Comparison of ENCODE assay signal across 13 mouse cellular contexts in the genomic region with DNA sequence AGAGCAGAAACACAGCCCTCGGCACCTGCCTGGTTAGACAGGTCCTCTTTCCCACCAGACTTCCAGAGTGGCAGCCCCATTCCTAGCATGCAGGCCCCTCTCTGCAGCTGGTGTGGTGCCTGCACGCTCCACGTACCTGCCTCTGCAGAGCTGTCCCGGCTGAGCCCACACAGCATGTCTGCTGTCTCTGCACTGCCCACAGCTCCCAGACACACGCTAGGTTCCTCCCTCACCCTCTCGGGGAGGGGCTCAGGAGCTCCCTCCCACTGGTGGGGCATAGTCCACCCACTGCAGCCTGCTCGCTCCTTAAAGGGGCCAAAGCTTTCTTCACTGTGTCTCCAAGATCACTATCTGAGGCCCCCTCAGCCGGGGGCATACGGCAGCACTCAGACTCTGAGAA. TPM values are rescaled to one million over a fixed set of nuclear protein-coding genes. Genes with fewer than 3 reads are reported as not detected.
A peak's percentile ranks its signal among the peaks of the same experiment; 100 is the strongest.
DNase-seq lines count a peak whose midpoint lies in the region; ATAC-seq and TF ChIP-seq lines count a peak whose summit lies in the region.
"Had no signal": no experiment of that assay in that cellular context is flagged by ENCODE, and none has a peak within 500 bp of the region (broad histone marks: within the 10 kb centered on the region; RNA-seq: fewer than 3 reads in every experiment).

No protein-coding gene starts in this region.

- H3K4me3 ChIP-seq in limb, embryonic 13.5 days, result no peak overlapping the region
- H3K4me3 ChIP-seq in limb, embryonic 10.5 days, result no peak overlapping the region
- H3K4me3 ChIP-seq in stomach, postnatal 0 days (ENCODE audit: low read depth, low read length), result no peak overlapping the region
- H3K4me3 ChIP-seq: layer of hippocampus, adult 2 months; liver, embryonic 12.5 days; megakaryocyte, embryonic 14.5 days had no signal

- no peaks in the 10 kb centered on the region for H3K36me3 ChIP-seq in limb, embryonic 13.5 days
- no peaks in the 10 kb centered on the region for H3K36me3 ChIP-seq in limb, embryonic 10.5 days
- H3K36me3 ChIP-seq in stomach, postnatal 0 days (ENCODE audit: control insufficient read depth, insufficient read depth, low read length), result no peaks in the 10 kb centered on the region
- H3K36me3 ChIP-seq: liver, embryonic 12.5 days had no signal

- H3K27me3 ChIP-seq in limb, embryonic 13.5 days, result no peaks in the 10 kb centered on the region
- H3K27me3 ChIP-seq in limb, embryonic 10.5 days (ENCODE audit: low read depth, poor library complexity, severe bottlenecking), result no peaks in the 10 kb centered on the region
- H3K27me3 ChIP-seq in stomach, postnatal 0 days (ENCODE audit: control insufficient read depth, insufficient read depth, low read length), result no peaks in the 10 kb centered on the region

- 39% methylated on average over 9 of the region's 9 CpGs for WGBS in limb, embryonic 13.5 days
- WGBS in limb, embryonic 10.5 days, result 65% methylated on average over 9 of the region's 9 CpGs
- WGBS in stomach, postnatal 0 days, result 40% methylated on average over 9 of the region's 9 CpGs

- no peaks in the 10 kb centered on the region for H3K9me3 ChIP-seq in limb, embryonic 13.5 days
- H3K9me3 ChIP-seq in limb, embryonic 10.5 days (replicated peaks), result no peaks in the 10 kb centered on the region
- no peaks in the 10 kb centered on the region for H3K9me3 ChIP-seq in stomach, postnatal 0 days (ENCODE audit: control insufficient read depth, low read length)
- H3K9me3 ChIP-seq: liver, embryonic 12.5 days; megakaryocyte, embryonic 14.5 days had no signal

- H3K4me2 ChIP-seq in limb, embryonic 13.5 days (replicated peaks), result no peak overlapping the region
- no peak overlapping the region for H3K4me2 ChIP-seq in stomach, postnatal 0 days (replicated peaks; ENCODE audit: low read depth)
- H3K4me2 ChIP-seq: liver, embryonic 12.5 days had no signal

- H3K27ac ChIP-seq in limb, embryonic 13.5 days, result no peak overlapping the region
- no peak overlapping the region for H3K27ac ChIP-seq in limb, embryonic 10.5 days
- H3K27ac ChIP-seq in stomach, postnatal 0 days (replicated peaks), result no peak overlapping the region
- H3K27ac ChIP-seq: layer of hippocampus, adult 2 months; liver, embryonic 12.5 days had no signal

- DNase-seq in limb, embryonic 10.5 days (ENCODE audit: low spot score), result no peak
- DNase-seq in heart, postnatal 14 days, result peak; percentile 33 to 46
- DNase-seq in kidney, postnatal 10 days, result peak; percentile 83
- peak; percentile 33 for DNase-seq in stomach, postnatal 0 days (ENCODE audit: low spot score)
- no peak for DNase-seq in embryo, embryonic 10 days (ENCODE audit: low spot score)
- DNase-seq in lung, postnatal 36 days, result no peak
- DNase-seq: adrenal gland, adult 2 months; cerebellum, adult 8-10 months; thymus, postnatal 4 days had no signal

- no peak overlapping the region for H3K9ac ChIP-seq in limb, embryonic 13.5 days
- H3K9ac ChIP-seq in stomach, postnatal 0 days (ENCODE audit: low read length), result no peak overlapping the region
- H3K9ac ChIP-seq: liver, embryonic 12.5 days had no signal

- no peak for TF ChIP-seq CTCF in stomach, postnatal 0 days (IDR thresholded peaks at IDR 0.05; ENCODE audit: low read depth)

- TF ChIP-seq EP300 in stomach, postnatal 0 days (optimal IDR thresholded peaks at IDR 0.05), result no peak

- H3K4me1 ChIP-seq in limb, embryonic 13.5 days, result peaks cover 4% of the 10 kb centered on the region; the same call in 1 of the 2 replicates
- H3K4me1 ChIP-seq in limb, embryonic 10.5 days, result peaks cover 24% of the 10 kb centered on the region
- H3K4me1 ChIP-seq in stomach, postnatal 0 days (replicated peaks; ENCODE audit: control insufficient read depth, insufficient read depth), result no peaks in the 10 kb centered on the region
- H3K4me1 ChIP-seq: liver, embryonic 12.5 days had no signal

- intact Hi-C loops in heart, postnatal 14 days (cut with DNase I), result no loop called here

- ATAC-seq in limb, embryonic 13.5 days (ENCODE audit: low FRiP score, low read depth), result peak; percentile 62
- ATAC-seq in stomach, postnatal 0 days (ENCODE audit: low FRiP score, low TSS enrichment), result 0 out of 2 replicates have a peak, but pooled peaks have one; percentile 17
- ATAC-seq: liver, embryonic 12.5 days had no signal

RNA-seq across cellular contexts. Expression of a gene that starts 31.0 kb away (rescaled TPM):
- 1.6 and 1.7 TPM in 2 replicates for polyA plus RNA-seq in limb, embryonic 13.5 days (2015; fragmentation: Nextera tagmentation; extraction: Ambion mirVana)
- 0.06 and 0.28 TPM in 2 replicates for polyA plus RNA-seq in limb, embryonic 10.5 days (2016; fragmentation: Nextera tagmentation; extraction: Ambion mirVana)
- 10 to 100 TPM; 12.0 to 12.5 TPM for total RNA-seq in heart, postnatal 14 days (2021)
- 0.24 and 0.41 TPM in 2 replicates for polyA plus RNA-seq in stomach, postnatal 0 days (2015; fragmentation: Nextera tagmentation; extraction: Ambion mirVana)

Comparison
In these comparisons a context has a peak if more than half of its experiments do, and no peak if none do; other contexts are left out.
1. DNase-seq: peak in heart, postnatal 14 days (2 of 2), kidney, postnatal 10 days (single experiment) and stomach, postnatal 0 days (single experiment); none in limb, embryonic 10.5 days (single experiment), embryo, embryonic 10 days (single experiment) and lung, postnatal 36 days (single experiment).